Mouse (Mus musculus): Measurements from ENCODE around the gene Auh. TPM values are rescaled to one million over a fixed set of nuclear protein-coding genes. Genes with fewer than 3 reads are reported as not detected.

Gene Auh
- total and polyA plus RNA-seq, 3 experiments = 14.7 to 19.5 TPM; not detected in 1

GRCm38 (mm10) chr13:52800091-52800490, 129.4 kb downstream of the Auh start:
- H3K36me3 ChIP-seq (ENCODE audit: control insufficient read depth in 1 of 2, insufficient read depth in 2 of 2, low read length in 2 of 2) = no peaks in the 10 kb centered on the region
- H3K27ac ChIP-seq (ENCODE audit: control insufficient read depth, low read depth, low read length) = no peak overlapping the region
- H3K27me3 ChIP-seq (ENCODE audit: control insufficient read depth in 1 of 2, insufficient read depth in 2 of 2, low read length in 2 of 2) = no peaks in the 10 kb centered on the region
- no peak overlapping the region for H3K9ac ChIP-seq (ENCODE audit: control insufficient read depth, low read depth, low read length, poor library complexity, severe bottlenecking)
- H3K4me1 ChIP-seq (ENCODE audit: control insufficient read depth in 1 of 2, insufficient read depth in 2 of 2, low read length in 2 of 2) = peaks cover 0 to 8% of the 10 kb centered on the region in 2 experiments; a peak in 2 of 4 replicates
- H3K79me2 ChIP-seq (ENCODE audit: control insufficient read depth, insufficient read depth, low read length, poor library complexity) = no peaks in the 10 kb centered on the region
- TF ChIP-seq TCF12 (IDR thresholded peaks at IDR 0.05; ENCODE audit: low read depth, low read length) (no peak), POLR2AphosphoS2 (IDR thresholded peaks at IDR 0.05; ENCODE audit: low read length) (no peak), GABPA (IDR thresholded peaks at IDR 0.05; ENCODE audit: low read depth, low read length) (no peak), E2F4 (IDR thresholded peaks at IDR 0.05; ENCODE audit: borderline replicate concordance, low read depth, low read length) (no peak), CHD1 (IDR thresholded peaks at IDR 0.05; ENCODE audit: low read depth, low read length) (no peak), NRF1 (IDR thresholded peaks at IDR 0.05; ENCODE audit: insufficient read depth, low read depth, low read length, poor library complexity, severe bottlenecking) (no peak), BHLHE40 (IDR thresholded peaks at IDR 0.05; ENCODE audit: borderline replicate concordance, low read depth, low read length) (no peak), TBP (IDR thresholded peaks at IDR 0.05; ENCODE audit: low read depth, low read length) (no peak), ELF1 (IDR thresholded peaks at IDR 0.05; ENCODE audit: low read depth, low read length) (no peak), UBTF (IDR thresholded peaks at IDR 0.05; ENCODE audit: borderline replicate concordance, insufficient read depth, low read depth, low read length) (no peak), USF1 (IDR thresholded peaks at IDR 0.05; ENCODE audit: low read depth, low read length) (no peak), POLR2A (IDR thresholded peaks at IDR 0.05; ENCODE audit: control insufficient read depth in 1 of 2, insufficient read depth in 1 of 2, low read depth in 1 of 2, low read length in 2 of 2, poor library complexity in 1 of 2) (no peak), ZKSCAN1 (IDR thresholded peaks at IDR 0.05; ENCODE audit: low read depth, low read length) (no peak), MAZ (IDR thresholded peaks at IDR 0.05; ENCODE audit: low read depth, low read length) (no peak), KAT2A (conservative IDR thresholded peaks at IDR 0.05; ENCODE audit: low read depth, low read length) (no peak), RAD21 (IDR thresholded peaks at IDR 0.05; ENCODE audit: low read depth, low read length) (no peak), CTCF (IDR thresholded peaks at IDR 0.05 in 2 of 3, conservative IDR thresholded peaks at IDR 0.05 in 1 of 3; ENCODE audit: control insufficient read depth in 1 of 3, insufficient read depth in 1 of 3, low read depth in 2 of 3, low read length in 3 of 3, poor library complexity in 1 of 3, severe bottlenecking in 1 of 3) (no peak), GATA1 (IDR thresholded peaks at IDR 0.05; ENCODE audit: low read depth, low read length) (no peak)
- H3K9me3 ChIP-seq (replicated peaks; ENCODE audit: insufficient read depth, low read length) = no peaks in the 10 kb centered on the region
- peak; percentile 7 for DNase-seq (ENCODE audit: low read depth, low spot score)
- H3K4me3 ChIP-seq (ENCODE audit: control insufficient read depth in 1 of 2, insufficient read depth in 1 of 2, low read depth in 2 of 2, low read length in 2 of 2) = no peak overlapping the region

- Histone ChIP-seq H3K27ac (ENCODE audit: control insufficient read depth, low read depth, low read length) (no peak overlapping the region), H3K79me2 (ENCODE audit: control insufficient read depth, insufficient read depth, low read length, poor library complexity) (no peaks in the 10 kb centered on the region), H3K27me3 (ENCODE audit: control insufficient read depth in 1 of 2, insufficient read depth in 2 of 2, low read length in 2 of 2) (no peaks in the 10 kb centered on the region), H3K9ac (ENCODE audit: control insufficient read depth, low read depth, low read length, poor library complexity, severe bottlenecking) (no peak overlapping the region), H3K4me1 (ENCODE audit: control insufficient read depth in 1 of 2, insufficient read depth in 2 of 2, low read length in 2 of 2) (no peaks in the 10 kb centered on the region), H3K36me3 (ENCODE audit: control insufficient read depth in 1 of 2, insufficient read depth in 2 of 2, low read length in 2 of 2) (no peaks in the 10 kb centered on the region), H3K9me3 (replicated peaks; ENCODE audit: insufficient read depth, low read length) (no peaks in the 10 kb centered on the region), H3K4me3 (ENCODE audit: control insufficient read depth in 1 of 2, insufficient read depth in 1 of 2, low read depth in 2 of 2, low read length in 2 of 2) (no peak overlapping the region)
- TF ChIP-seq ZMIZ1 (IDR thresholded peaks at IDR 0.05; ENCODE audit: low read depth, low read length) = no peak
- TF ChIP-seq ZKSCAN1 (IDR thresholded peaks at IDR 0.05; ENCODE audit: low read depth, low read length) = no peak
- TF ChIP-seq POLR2AphosphoS2 (IDR thresholded peaks at IDR 0.05; ENCODE audit: low read length) = no peak
- no peak for TF ChIP-seq MEF2A (IDR thresholded peaks at IDR 0.05; ENCODE audit: extremely low read depth, insufficient replicate concordance, low read depth, low read length, poor library complexity, severe bottlenecking)
- TF ChIP-seq USF1 (IDR thresholded peaks at IDR 0.05; ENCODE audit: low read depth, low read length) = no peak
- no peak for TF ChIP-seq CHD2 (IDR thresholded peaks at IDR 0.05; ENCODE audit: low read length)
- no peak for TF ChIP-seq TCF12 (IDR thresholded peaks at IDR 0.05; ENCODE audit: low read depth, low read length)
- TF ChIP-seq GABPA (IDR thresholded peaks at IDR 0.05; ENCODE audit: low read depth, low read length) = no peak
- TF ChIP-seq JUND (IDR thresholded peaks at IDR 0.05; ENCODE audit: low read depth, low read length) = no peak
- no peak for TF ChIP-seq MAX (IDR thresholded peaks at IDR 0.05; ENCODE audit: low read length)
- TF ChIP-seq NELFE (IDR thresholded peaks at IDR 0.05; ENCODE audit: low read depth, low read length) = no peak
- TF ChIP-seq BHLHE40 (IDR thresholded peaks at IDR 0.05; ENCODE audit: borderline replicate concordance, low read depth, low read length) = no peak
- no peak for TF ChIP-seq SIN3A (IDR thresholded peaks at IDR 0.05; ENCODE audit: low read length)
- no peak for TF ChIP-seq TAL1 (IDR thresholded peaks at IDR 0.05; ENCODE audit: low read length)
- DNase-seq (ENCODE audit: low read depth, low spot score) = no peak
These were observed 135.2 kb downstream of the Auh start for GRCm38 (mm10) chr13:52794232-52794631.
